Mouse (Mus musculus): ENCODE measurements around the gene Atp2a3.

- TF ChIP-seq CTCF (IDR thresholded peaks at IDR 0.05; ENCODE audit: control insufficient read depth, insufficient read depth, insufficient replicate concordance, low read depth, low read length) (no peak), POLR2A (IDR thresholded peaks at IDR 0.05; ENCODE audit: control insufficient read depth, low read depth, low read length) (no peak)
Measured at GRCm38 (mm10) chr11:72986745-72987144, 25.8 kb downstream of the Atp2a3 start.

Measured in testis, adult 2 months (tissue).